Mouse (Mus musculus): ENCODE results near the gene Ergic3. TPM values are rescaled to one million over a fixed set of nuclear protein-coding genes. Genes with fewer than 3 reads are reported as not detected.

Ergic3 gene
- total and polyA plus RNA-seq, 2 experiments from 2014 or later = 253 to 445 TPM

DNA sequence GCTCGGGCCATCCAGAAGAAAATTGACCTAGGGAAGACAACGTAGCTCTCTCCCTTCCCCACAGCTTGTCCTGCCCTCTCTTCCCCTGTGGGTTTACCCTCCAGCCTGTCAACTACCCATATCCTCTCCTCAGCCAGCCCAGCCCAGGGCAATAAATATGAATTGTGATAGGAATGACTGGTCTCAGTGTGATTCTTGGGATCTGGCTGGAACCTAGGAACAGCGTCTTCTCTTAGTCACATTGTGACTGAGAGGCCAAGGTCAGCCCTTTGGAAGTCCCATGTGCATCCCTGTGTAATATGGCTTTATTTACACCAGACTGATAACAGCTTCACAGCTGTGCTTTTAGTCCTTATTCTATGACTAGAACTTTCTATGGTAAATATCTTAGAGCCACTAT lies 10.3 kb downstream of the Ergic3 start:
- H3K9ac ChIP-seq = no peak overlapping the region
- DNase-seq (no peak), ATAC-seq (no peak)
- no peak for TF ChIP-seq CTCF (IDR thresholded peaks at IDR 0.05; ENCODE audit: low read depth)
- H3K9me3 ChIP-seq (ENCODE audit: low read length) = no peaks in the 10 kb centered on the region
- H3K27ac ChIP-seq (ENCODE audit: low read depth, low read length) = no peak overlapping the region
- H3K27me3 ChIP-seq (ENCODE audit: insufficient read depth, low read length) = no peaks in the 10 kb centered on the region
- WGBS = 94% methylated on average over 3 of the region's 3 CpGs
- no peak overlapping the region for H3K4me2 ChIP-seq (ENCODE audit: low read depth)
- no peak overlapping the region for H3K4me3 ChIP-seq (ENCODE audit: low read depth, low read length)
- H3K36me3 ChIP-seq (ENCODE audit: insufficient read depth) = peaks cover 68% of the 10 kb centered on the region
- no peaks in the 10 kb centered on the region for H3K4me1 ChIP-seq (ENCODE audit: insufficient read depth)

- Histone ChIP-seq H3K4me3 (ENCODE audit: low read depth, low read length) (no peak overlapping the region), H3K9ac (no peak overlapping the region), H3K36me3 (ENCODE audit: insufficient read depth) (peaks cover 36% of the 10 kb centered on the region), H3K27ac (ENCODE audit: low read depth, low read length) (no peak overlapping the region), H3K4me1 (ENCODE audit: insufficient read depth) (no peaks in the 10 kb centered on the region), H3K4me2 (ENCODE audit: low read depth) (no peak overlapping the region), H3K27me3 (ENCODE audit: insufficient read depth, low read length) (no peaks in the 10 kb centered on the region), H3K9me3 (ENCODE audit: low read length) (no peaks in the 10 kb centered on the region)
- 85% methylated on average over 8 of the region's 8 CpGs for WGBS
- DNase-seq (no peak), ATAC-seq (no peak)
- TF ChIP-seq CTCF (IDR thresholded peaks at IDR 0.05; ENCODE audit: low read depth) = no peak
These were observed 13.4 kb downstream of the Ergic3 start for GRCm38 (mm10) chr2:156021219-156021618.

DNA sequence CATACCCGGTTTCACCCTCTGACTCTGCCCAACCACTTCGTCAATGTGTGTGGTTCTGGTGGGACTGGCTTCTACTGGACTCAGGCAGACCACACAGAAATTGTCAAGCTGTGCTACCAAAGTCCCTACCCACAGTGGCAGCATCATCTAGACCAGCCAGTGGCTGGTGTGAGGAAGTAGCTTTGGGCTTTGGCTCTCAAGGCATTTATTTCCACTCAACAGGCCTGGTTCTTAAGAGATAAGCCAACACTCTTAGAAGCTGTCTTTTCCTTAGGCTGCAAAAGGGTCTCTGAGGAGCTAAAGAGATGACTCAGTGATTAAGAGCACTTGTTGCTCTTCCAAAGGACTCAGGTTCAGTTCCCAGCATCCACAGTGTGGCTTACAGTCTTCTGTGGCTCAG lies 13.9 kb downstream of the Ergic3 start:
- Histone ChIP-seq H3K27ac (ENCODE audit: low read depth, low read length) (no peak overlapping the region), H3K4me2 (ENCODE audit: low read depth) (no peak overlapping the region), H3K27me3 (ENCODE audit: insufficient read depth, low read length) (no peaks in the 10 kb centered on the region), H3K4me3 (ENCODE audit: low read depth, low read length) (no peak overlapping the region), H3K36me3 (ENCODE audit: insufficient read depth) (peaks cover 31% of the 10 kb centered on the region), H3K4me1 (ENCODE audit: insufficient read depth) (no peaks in the 10 kb centered on the region), H3K9me3 (ENCODE audit: low read length) (no peaks in the 10 kb centered on the region), H3K9ac (no peak overlapping the region)
- no peak for TF ChIP-seq CTCF (IDR thresholded peaks at IDR 0.05; ENCODE audit: low read depth)
- WGBS = 92% methylated on average over 2 of the region's 2 CpGs
- ATAC-seq (no peak), DNase-seq (no peak)

DNA sequence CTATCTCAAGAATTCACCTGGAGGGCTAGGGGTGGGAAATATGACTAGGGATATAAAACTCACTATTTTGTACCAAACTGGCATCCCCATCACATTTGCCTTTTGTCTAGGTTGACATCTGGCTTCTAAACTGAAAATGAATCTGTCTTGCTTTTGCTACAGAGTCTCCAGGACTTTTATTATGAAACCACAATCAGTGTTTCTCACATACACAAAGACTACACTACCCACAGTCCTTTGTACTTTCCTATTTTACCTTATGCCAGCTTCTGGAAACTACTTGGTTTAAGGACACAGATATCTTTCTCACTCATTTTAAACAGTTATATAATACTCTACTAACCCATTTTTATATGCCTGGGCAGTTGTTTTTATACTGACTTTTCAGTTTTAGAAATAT lies 17.6 kb downstream of the Ergic3 start:
- Histone ChIP-seq H3K9ac (no peak overlapping the region), H3K4me1 (ENCODE audit: insufficient read depth) (no peaks in the 10 kb centered on the region), H3K4me3 (ENCODE audit: low read depth, low read length) (no peak overlapping the region), H3K27ac (ENCODE audit: low read depth, low read length) (no peak overlapping the region), H3K36me3 (ENCODE audit: insufficient read depth) (no peaks in the 10 kb centered on the region), H3K27me3 (ENCODE audit: insufficient read depth, low read length) (no peaks in the 10 kb centered on the region), H3K4me2 (ENCODE audit: low read depth) (no peak overlapping the region), H3K9me3 (ENCODE audit: low read length) (no peaks in the 10 kb centered on the region)
- ATAC-seq = peak; percentile 45; the same call in 1 of the 2 replicates
- DNase-seq = peak; percentile 28
- TF ChIP-seq CTCF (IDR thresholded peaks at IDR 0.05; ENCODE audit: low read depth) = no peak

- Histone ChIP-seq H3K27me3 (ENCODE audit: insufficient read depth, low read length) (no peaks in the 10 kb centered on the region), H3K27ac (ENCODE audit: low read depth, low read length) (no peak overlapping the region), H3K4me2 (ENCODE audit: low read depth) (no peak overlapping the region), H3K9me3 (ENCODE audit: low read length) (no peaks in the 10 kb centered on the region), H3K9ac (no peak overlapping the region), H3K4me1 (ENCODE audit: insufficient read depth) (no peaks in the 10 kb centered on the region), H3K36me3 (ENCODE audit: insufficient read depth) (no peaks in the 10 kb centered on the region), H3K4me3 (ENCODE audit: low read depth, low read length) (no peak overlapping the region)
- ATAC-seq (no peak), DNase-seq (no peak)
- WGBS = 89% methylated on average over 3 of the region's 3 CpGs
- no peak for TF ChIP-seq CTCF (IDR thresholded peaks at IDR 0.05; ENCODE audit: low read depth)
These were observed 31.5 kb downstream of the Ergic3 start for GRCm38 (mm10) chr2:156039390-156039789.

GRCm38 (mm10) chr2:156042903-156043302 lies 35.1 kb downstream of the Ergic3 start:
- H3K9me3 ChIP-seq (ENCODE audit: low read length) = no peaks in the 10 kb centered on the region
- no peak overlapping the region for H3K9ac ChIP-seq
- H3K27me3 ChIP-seq (ENCODE audit: insufficient read depth, low read length) = no peaks in the 10 kb centered on the region
- H3K4me3 ChIP-seq (ENCODE audit: low read depth, low read length) = no peak overlapping the region
- no peaks in the 10 kb centered on the region for H3K36me3 ChIP-seq (ENCODE audit: insufficient read depth)
- H3K4me1 ChIP-seq (ENCODE audit: insufficient read depth) = no peaks in the 10 kb centered on the region
- ATAC-seq (no peak), DNase-seq (no peak)
- WGBS = 80% methylated on average over 8 of the region's 8 CpGs
- H3K27ac ChIP-seq (ENCODE audit: low read depth, low read length) = no peak overlapping the region
- no peak overlapping the region for H3K4me2 ChIP-seq (ENCODE audit: low read depth)
- TF ChIP-seq CTCF (IDR thresholded peaks at IDR 0.05; ENCODE audit: low read depth) = no peak

DNA sequence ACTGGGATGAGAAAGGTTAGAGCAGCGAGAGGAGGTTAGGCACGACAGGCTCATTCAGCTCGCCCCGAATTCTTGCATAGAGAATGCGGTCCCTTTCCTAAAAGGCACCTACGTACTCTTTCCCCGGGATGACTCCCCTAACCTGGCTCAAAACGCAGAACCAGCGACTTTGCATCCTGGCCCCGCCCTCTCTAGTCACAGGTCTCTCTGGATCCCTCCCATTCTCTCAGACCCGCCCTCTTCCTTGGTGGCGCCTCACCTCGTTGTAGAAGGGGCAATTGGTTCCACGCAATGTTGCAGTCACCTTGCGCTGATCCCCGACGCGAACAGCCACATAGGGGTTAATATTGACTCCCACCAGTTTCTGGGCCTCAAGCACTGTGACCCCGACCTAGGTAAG lies 40.1 kb downstream of the Ergic3 start:
- H3K9me3 ChIP-seq (ENCODE audit: low read length) = no peaks in the 10 kb centered on the region
- H3K4me2 ChIP-seq (ENCODE audit: low read depth) = peak overlapping the region; percentile 27; the same call in 1 of the 2 replicates
- no peaks in the 10 kb centered on the region for H3K4me1 ChIP-seq (ENCODE audit: insufficient read depth)
- H3K36me3 ChIP-seq (ENCODE audit: insufficient read depth) = no peaks in the 10 kb centered on the region
- 11% methylated on average over 19 of the region's 19 CpGs for WGBS
- H3K27me3 ChIP-seq (ENCODE audit: insufficient read depth, low read length) = no peaks in the 10 kb centered on the region
- no peak overlapping the region for H3K4me3 ChIP-seq (ENCODE audit: low read depth, low read length)
- TF ChIP-seq CTCF (IDR thresholded peaks at IDR 0.05; ENCODE audit: low read depth) = no peak
- DNase-seq = no peak
- H3K9ac ChIP-seq = no peak overlapping the region
- no peak for ATAC-seq
- H3K27ac ChIP-seq (ENCODE audit: low read depth, low read length) = no peak overlapping the region

GRCm38 (mm10) chr2:156052816-156053215 lies 45.0 kb downstream of the Ergic3 start, which contains the start of gene Fer1l4:
Gene Fer1l4, minus strand, starts transcription at chr2:156052947.
- TF ChIP-seq CTCF (IDR thresholded peaks at IDR 0.05; ENCODE audit: low read depth) = no peak
- H3K36me3 ChIP-seq (ENCODE audit: insufficient read depth) = no peaks in the 10 kb centered on the region
- H3K27ac ChIP-seq (ENCODE audit: low read depth, low read length) = no peak within 1 kb of the TSS
- no peaks in the 10 kb centered on the region for H3K27me3 ChIP-seq (ENCODE audit: insufficient read depth, low read length)
- H3K9me3 ChIP-seq (ENCODE audit: low read length) = no peaks in the 10 kb centered on the region
- ATAC-seq (no peak), DNase-seq (no peak)
- no peak within 1 kb of the TSS for H3K4me3 ChIP-seq (ENCODE audit: low read depth, low read length)
- no peak within 1 kb of the TSS for H3K9ac ChIP-seq
- no peak within 1 kb of the TSS for H3K4me2 ChIP-seq (ENCODE audit: low read depth)
- WGBS = 86% methylated on average over 9 of the region's 9 CpGs
- no peaks in the 10 kb centered on the region for H3K4me1 ChIP-seq (ENCODE audit: insufficient read depth)

Measured in forebrain, postnatal 0 days (tissue).